Mouse (Mus musculus) G1E (cell line): ENCODE data around the gene Aurkb.

Experiments used
- CTCF ChIP-seq: IDR thresholded peaks from 2 replicates; pipeline ENCODE4 v1.5.1; 2012; ENCODE audit warnings: low read depth, low read length, inconsistent platforms, mixed read lengths
- GATA1 ChIP-seq: IDR thresholded peaks from 2 replicates; pipeline ENCODE4 v1.6.1; 2012; ENCODE audit warnings: borderline replicate concordance, low read length, inconsistent platforms, mixed read lengths
- POLR2AphosphoS5 ChIP-seq: IDR thresholded peaks from 2 replicates; pipeline ENCODE4 v1.6.1; 2012; ENCODE audit warnings: low read depth, low read length, inconsistent platforms; ENCODE audit not compliant: insufficient replicate concordance
- TAL1 ChIP-seq: conservative IDR thresholded peaks from 2 replicates; pipeline ENCODE4 v1.6.1; 2012; ENCODE audit warnings: low read depth, low read length, inconsistent platforms, mixed read lengths

- TF ChIP-seq POLR2AphosphoS5 (no peak), CTCF (no peak), GATA1 (no peak), TAL1 (no peak)
Measured at GRCm38 (mm10) chr11:69046395-69046774, 938 bp downstream of the Aurkb start.
